Mouse (Mus musculus): ENCODE data around the gene Acrbp.

The Acrbp gene

GRCm38 (mm10) chr6:125099421-125099971 is 50.0 kb downstream of the Acrbp start:
- DNase-seq (ENCODE audit: low read depth), result no peak

- no peak for DNase-seq (ENCODE audit: low read depth)
Observed at GRCm38 (mm10) chr6:125101444-125101843, 52.0 kb downstream of the Acrbp start.

GRCm38 (mm10) chr6:125104223-125104622 is 54.7 kb downstream of the Acrbp start:
- no peak for DNase-seq (ENCODE audit: low read depth)

- no peak for DNase-seq (ENCODE audit: low read depth)
Observed at GRCm38 (mm10) chr6:125107705-125108104, 58.2 kb downstream of the Acrbp start.

GRCm38 (mm10) chr6:125109371-125109770 is 59.9 kb downstream of the Acrbp start:
- no peak for DNase-seq (ENCODE audit: low read depth)

- no peak for DNase-seq (ENCODE audit: low read depth)
Observed at GRCm38 (mm10) chr6:125110927-125111326, 61.4 kb downstream of the Acrbp start.

- no peak for DNase-seq (ENCODE audit: low read depth)
Observed at GRCm38 (mm10) chr6:125112553-125112952, 63.1 kb downstream of the Acrbp start.
